Mouse (Mus musculus) c-Kit-positive CD71-negative TER-119-negative erythroid progenitor cells, embryonic 14.5 days (primary cell): ENCODE measurements at regions not wholly inside any gene's neighbourhood (a gene's known extent, or its start where the extent isn't known, plus 50 kb on each side); places are given as distances from the start of the nearest gene placed in this dataset.
"Not testable (repeated sequence)": the region's sequence is repeated elsewhere in the genome, so short reads cannot be mapped to it uniquely, and the experiment has no call there.

Experiments
- DNase-seq: peaks from one replicate; pipeline ENCODE4 v3.0.0-alpha.2; 2013; ENCODE audit warnings: low read depth

GRCm38 (mm10) chr17:66206074-66206473 lies 82.8 kb downstream of the Ddx11 start:
- DNase-seq: no peak

- DNase-seq: not testable (repeated sequence)
These were observed 84.6 kb downstream of the Ddx11 start for GRCm38 (mm10) chr17:66207653-66208497.

GRCm38 (mm10) chr17:66208803-66209515 lies 85.6 kb downstream of the Ddx11 start:
- DNase-seq: not testable (repeated sequence)

- DNase-seq: no peak
These were observed 88.2 kb downstream of the Ddx11 start for GRCm38 (mm10) chr17:66211561-66211960.

- no peak for DNase-seq
These were observed 89.3 kb downstream of the Ddx11 start for GRCm38 (mm10) chr17:66212616-66213015.

- no peak for DNase-seq
These were observed 95.0 kb downstream of the Ddx11 start for GRCm38 (mm10) chr17:66218321-66218720.

GRCm38 (mm10) chr17:66219669-66220435 lies 96.5 kb downstream of the Ddx11 start:
- DNase-seq: no peak

GRCm38 (mm10) chr17:66221256-66221655 lies 97.9 kb downstream of the Ddx11 start:
- DNase-seq: peak; percentile 68

- DNase-seq: no peak
These were observed 100.4 kb downstream of the Ddx11 start for GRCm38 (mm10) chr17:66223711-66224110.

GRCm38 (mm10) chr17:66224241-66224640 lies 100.9 kb downstream of the Ddx11 start:
- no peak for DNase-seq

- no peak for DNase-seq
These were observed 109.1 kb downstream of the Ddx11 start for GRCm38 (mm10) chr17:66232391-66232790.

GRCm38 (mm10) chr17:66232891-66233421 lies 109.6 kb downstream of the Ddx11 start:
- DNase-seq: no peak

- DNase-seq: no peak
These were observed 110.2 kb downstream of the Ddx11 start for GRCm38 (mm10) chr17:66233451-66233951.

GRCm38 (mm10) chr17:66234432-66234831 lies 111.1 kb downstream of the Ddx11 start:
- DNase-seq: no peak

- DNase-seq: peak; percentile 73
These were observed 111.9 kb downstream of the Ddx11 start for GRCm38 (mm10) chr17:66235096-66235805.

- DNase-seq: no peak
These were observed 112.6 kb downstream of the Ddx11 start for GRCm38 (mm10) chr17:66235806-66236335.

GRCm38 (mm10) chr17:66241868-66242622 lies 118.7 kb downstream of the Ddx11 start:
- DNase-seq: no peak

- no peak for DNase-seq
These were observed 120.9 kb downstream of the Ddx11 start for GRCm38 (mm10) chr17:66244183-66244582.

- DNase-seq: no peak
These were observed 122.8 kb downstream of the Ddx11 start for GRCm38 (mm10) chr17:66246031-66246534.

- DNase-seq: no peak
These were observed 128.2 kb downstream of the Ddx11 start for GRCm38 (mm10) chr17:66251495-66251894.
